Mouse (Mus musculus): ENCODE measurements at regions not wholly inside any gene's neighbourhood (a gene's known extent, or its start where the extent isn't known, plus 50 kb on each side); places are given as distances from the start of the nearest gene placed in this dataset.

DNA sequence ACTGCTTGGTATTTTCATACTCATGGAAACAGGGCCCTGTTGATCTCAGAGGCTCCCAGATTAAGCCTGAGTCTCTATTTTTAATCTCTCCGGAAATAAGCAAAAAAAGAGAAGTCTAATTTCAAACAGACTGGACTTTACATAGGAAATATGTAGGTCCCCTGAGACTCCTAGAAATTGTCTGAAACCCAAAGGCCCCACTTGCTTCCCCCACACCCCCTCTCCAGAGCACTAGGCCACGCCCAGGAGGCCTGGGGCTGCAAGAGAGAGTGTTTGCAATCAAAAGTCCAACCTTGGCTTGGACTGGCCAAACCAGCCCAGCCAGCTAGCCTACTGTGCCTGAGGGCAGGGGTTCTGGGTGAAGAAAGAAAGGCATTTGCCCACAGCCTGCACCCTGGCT lies 111.0 kb downstream of the Zfp36l1 start:
- no peaks in the 10 kb centered on the region for H3K79me2 ChIP-seq (replicated peaks; ENCODE audit: control insufficient read depth, insufficient read depth, low read length)
- peak; percentile 69 to 71 for DNase-seq
- H3K4me1 ChIP-seq (ENCODE audit: control insufficient read depth, insufficient read depth, low read length) = peaks cover 23% of the 10 kb centered on the region
- no peaks in the 10 kb centered on the region for H3K27me3 ChIP-seq (ENCODE audit: control insufficient read depth, insufficient read depth, low read length)
- TF ChIP-seq POLR2A (IDR thresholded peaks at IDR 0.05; ENCODE audit: insufficient read depth, low read depth, low read length) (no peak), EP300 (IDR thresholded peaks at IDR 0.05; ENCODE audit: insufficient read depth, low read depth, low read length) (no peak), CTCF (IDR thresholded peaks at IDR 0.05) (no peak)
- H3K4me3 ChIP-seq = no peak overlapping the region
- 30% methylated on average over 2 of the region's 2 CpGs for WGBS
- H3K27ac ChIP-seq = peak overlapping the region; percentile 80
- intact Hi-C loops (cut with DNase I) = loop anchor here (5.0 kb wide), 1 partner anchor 59 kb away; no protein-coding TSS in a partner anchor
- H3K36me3 ChIP-seq (ENCODE audit: control insufficient read depth, insufficient read depth, low read length) = 0 out of 2 replicates have a peak, but pooled peaks cover 2% of the 10 kb centered on the region
- peak overlapping the region; percentile 16; the same call in 1 of the 2 replicates for H3K9ac ChIP-seq (ENCODE audit: low read depth, low read length)

- intact Hi-C loops (cut with DNase I) = loop anchor here (5.0 kb wide), 1 partner anchor 58 kb away; no protein-coding TSS in a partner anchor
- DNase-seq = no peak
- peaks cover 23% of the 10 kb centered on the region for H3K4me1 ChIP-seq (ENCODE audit: control insufficient read depth, insufficient read depth, low read length)
- no peaks in the 10 kb centered on the region for H3K27me3 ChIP-seq (ENCODE audit: control insufficient read depth, insufficient read depth, low read length)
- no peak overlapping the region for H3K4me3 ChIP-seq
- H3K27ac ChIP-seq = no peak overlapping the region; the same call in 1 of the 2 replicates
- TF ChIP-seq CTCF (IDR thresholded peaks at IDR 0.05) = no peak
- no peak for TF ChIP-seq POLR2A (IDR thresholded peaks at IDR 0.05; ENCODE audit: insufficient read depth, low read depth, low read length)
- TF ChIP-seq EP300 (IDR thresholded peaks at IDR 0.05; ENCODE audit: insufficient read depth, low read depth, low read length) = no peak
- no peaks in the 10 kb centered on the region for H3K79me2 ChIP-seq (replicated peaks; ENCODE audit: control insufficient read depth, insufficient read depth, low read length)
- H3K9ac ChIP-seq (ENCODE audit: low read depth, low read length) = no peak overlapping the region
- WGBS = over 99% methylated on average over 7 of the region's 7 CpGs
- 0 out of 2 replicates have a peak, but pooled peaks cover 2% of the 10 kb centered on the region for H3K36me3 ChIP-seq (ENCODE audit: control insufficient read depth, insufficient read depth, low read length)
Observed at GRCm38 (mm10) chr12:79999868-80000370, 112.9 kb downstream of the Zfp36l1 start.

DNA sequence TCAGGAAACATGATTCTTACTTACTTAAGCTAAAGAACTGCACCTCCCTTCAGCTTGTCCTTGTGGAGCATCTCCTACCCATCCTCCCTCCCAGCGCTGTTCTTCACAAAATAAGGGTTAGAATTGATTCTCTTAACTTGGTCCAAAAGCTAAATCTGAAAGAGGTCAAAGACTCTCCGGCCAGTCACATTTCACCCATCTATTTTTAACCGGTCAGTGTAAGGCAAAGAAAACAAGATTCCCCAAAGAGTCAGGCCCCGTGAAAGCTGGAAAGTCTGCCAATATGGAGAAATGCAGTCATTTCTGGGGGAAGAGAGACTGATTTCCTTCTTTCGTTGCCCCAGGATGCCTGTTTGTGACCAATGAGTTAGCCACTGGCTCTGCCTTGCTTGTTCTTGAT lies 114.0 kb downstream of the Zfp36l1 start:
- no peak overlapping the region for H3K9ac ChIP-seq (ENCODE audit: low read depth, low read length)
- H3K4me3 ChIP-seq = no peak overlapping the region
- no peaks in the 10 kb centered on the region for H3K27me3 ChIP-seq (ENCODE audit: control insufficient read depth, insufficient read depth, low read length)
- WGBS = 26% methylated on average over 5 of the region's 5 CpGs
- intact Hi-C loops (cut with DNase I) = no loop called here
- H3K4me1 ChIP-seq (ENCODE audit: control insufficient read depth, insufficient read depth, low read length) = peaks cover 24% of the 10 kb centered on the region
- no peaks in the 10 kb centered on the region for H3K79me2 ChIP-seq (replicated peaks; ENCODE audit: control insufficient read depth, insufficient read depth, low read length)
- DNase-seq = no peak
- 0 out of 2 replicates have a peak, but pooled peaks cover 2% of the 10 kb centered on the region for H3K36me3 ChIP-seq (ENCODE audit: control insufficient read depth, insufficient read depth, low read length)
- TF ChIP-seq CTCF (IDR thresholded peaks at IDR 0.05) (no peak), POLR2A (IDR thresholded peaks at IDR 0.05; ENCODE audit: insufficient read depth, low read depth, low read length) (no peak), EP300 (IDR thresholded peaks at IDR 0.05; ENCODE audit: insufficient read depth, low read depth, low read length) (no peak)
- peak overlapping the region; percentile 78 for H3K27ac ChIP-seq

GRCm38 (mm10) chr12:79998339-79998738 lies 114.5 kb downstream of the Zfp36l1 start:
- Histone ChIP-seq H3K36me3 (ENCODE audit: control insufficient read depth, insufficient read depth, low read length) (0 out of 2 replicates have a peak, but pooled peaks cover 2% of the 10 kb centered on the region), H3K27ac (peak overlapping the region; percentile 78), H3K27me3 (ENCODE audit: control insufficient read depth, insufficient read depth, low read length) (no peaks in the 10 kb centered on the region), H3K4me3 (no peak overlapping the region), H3K79me2 (replicated peaks; ENCODE audit: control insufficient read depth, insufficient read depth, low read length) (no peaks in the 10 kb centered on the region), H3K9ac (ENCODE audit: low read depth, low read length) (no peak overlapping the region), H3K4me1 (ENCODE audit: control insufficient read depth, insufficient read depth, low read length) (peaks cover 28% of the 10 kb centered on the region)
- no peak for DNase-seq
- intact Hi-C loops (cut with DNase I) = no loop called here
- 55% methylated on average over 2 of the region's 2 CpGs for WGBS
- TF ChIP-seq CTCF (IDR thresholded peaks at IDR 0.05) (no peak), EP300 (IDR thresholded peaks at IDR 0.05; ENCODE audit: insufficient read depth, low read depth, low read length) (no peak), POLR2A (IDR thresholded peaks at IDR 0.05; ENCODE audit: insufficient read depth, low read depth, low read length) (no peak)

DNA sequence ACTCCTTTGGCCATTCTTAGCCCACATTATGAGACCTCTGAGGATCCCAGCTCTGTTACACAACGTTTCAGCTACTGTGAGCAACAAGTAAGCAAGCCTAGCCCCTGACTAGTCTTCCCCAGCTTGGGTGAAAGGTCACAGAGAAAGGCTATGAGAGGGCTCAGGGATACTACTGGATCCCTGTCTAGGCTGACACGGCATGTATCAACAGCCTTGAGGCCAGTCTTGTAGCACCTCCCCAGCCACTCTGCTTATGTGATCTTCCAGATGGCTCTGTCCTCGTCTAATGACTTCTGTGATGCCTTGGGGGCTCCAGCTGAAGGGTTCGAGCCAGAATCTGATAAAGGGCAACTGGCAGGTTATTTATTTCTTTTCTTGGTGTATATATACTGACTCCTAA lies 115.6 kb downstream of the Zfp36l1 start:
- no peaks in the 10 kb centered on the region for H3K79me2 ChIP-seq (replicated peaks; ENCODE audit: control insufficient read depth, insufficient read depth, low read length)
- H3K9ac ChIP-seq (ENCODE audit: low read depth, low read length) = no peak overlapping the region
- 0 out of 2 replicates have a peak, but pooled peaks cover 2% of the 10 kb centered on the region for H3K36me3 ChIP-seq (ENCODE audit: control insufficient read depth, insufficient read depth, low read length)
- H3K4me3 ChIP-seq = no peak overlapping the region
- no peak for DNase-seq
- no peaks in the 10 kb centered on the region for H3K27me3 ChIP-seq (ENCODE audit: control insufficient read depth, insufficient read depth, low read length)
- no peak overlapping the region for H3K27ac ChIP-seq
- H3K4me1 ChIP-seq (ENCODE audit: control insufficient read depth, insufficient read depth, low read length) = peaks cover 24% of the 10 kb centered on the region
- 85% methylated on average over 4 of the region's 4 CpGs for WGBS
- intact Hi-C loops (cut with DNase I) = no loop called here
- no peak for TF ChIP-seq EP300 (IDR thresholded peaks at IDR 0.05; ENCODE audit: insufficient read depth, low read depth, low read length)
- no peak for TF ChIP-seq POLR2A (IDR thresholded peaks at IDR 0.05; ENCODE audit: insufficient read depth, low read depth, low read length)
- TF ChIP-seq CTCF (IDR thresholded peaks at IDR 0.05) = no peak

DNA sequence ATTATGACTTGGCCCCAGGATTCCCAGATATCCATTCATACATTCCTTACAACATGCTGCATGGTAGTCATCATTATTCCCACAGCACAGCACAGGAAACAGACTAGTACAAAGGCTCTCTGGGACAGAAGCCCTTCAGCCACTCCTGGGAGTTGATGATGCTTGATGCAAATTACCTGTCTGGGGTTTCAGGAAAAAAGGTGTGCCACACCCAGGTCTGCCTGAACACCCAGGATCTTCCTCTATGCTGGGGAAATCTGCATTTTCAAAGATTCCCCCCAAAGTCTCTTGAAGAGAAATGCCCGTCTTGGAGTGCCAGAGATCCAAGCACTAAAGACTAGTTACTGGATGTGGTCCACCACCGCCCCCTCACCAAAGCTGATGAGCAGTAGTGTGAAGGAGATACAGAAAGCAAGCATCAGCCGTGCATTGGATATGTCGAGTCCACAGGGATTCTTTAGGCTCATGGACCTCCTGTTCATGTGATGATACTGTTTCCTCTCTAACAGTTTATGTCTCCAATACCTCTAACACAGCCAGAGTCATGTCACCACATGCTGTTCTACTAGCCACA lies 117.2 kb downstream of the Zfp36l1 start:
- Histone ChIP-seq H3K4me1 (ENCODE audit: control insufficient read depth, insufficient read depth, low read length) (peaks cover 22% of the 10 kb centered on the region), H3K36me3 (ENCODE audit: control insufficient read depth, insufficient read depth, low read length) (0 out of 2 replicates have a peak, but pooled peaks cover 2% of the 10 kb centered on the region), H3K4me3 (no peak overlapping the region), H3K27me3 (ENCODE audit: control insufficient read depth, insufficient read depth, low read length) (no peaks in the 10 kb centered on the region), H3K79me2 (replicated peaks; ENCODE audit: control insufficient read depth, insufficient read depth, low read length) (no peaks in the 10 kb centered on the region), H3K27ac (no peak overlapping the region), H3K9ac (ENCODE audit: low read depth, low read length) (no peak overlapping the region)
- 86% methylated on average over 4 of the region's 4 CpGs for WGBS
- TF ChIP-seq POLR2A (IDR thresholded peaks at IDR 0.05; ENCODE audit: insufficient read depth, low read depth, low read length) (no peak), EP300 (IDR thresholded peaks at IDR 0.05; ENCODE audit: insufficient read depth, low read depth, low read length) (no peak), CTCF (IDR thresholded peaks at IDR 0.05) (no peak)
- DNase-seq = no peak
- intact Hi-C loops (cut with DNase I) = no loop called here

Data from heart, adult 2 months (tissue).